Mouse (Mus musculus) embryonic fibroblast, embryonic 13.5 days (primary cell): ENCODE data around the gene Zkscan4.

Source experiments
- CTCF ChIP-seq: IDR thresholded peaks from 2 replicates; pipeline ENCODE4 v1.5.1; 2011; ENCODE audit warnings: mild to moderate bottlenecking, control low read depth, low read length, moderate library complexity, borderline replicate concordance; ENCODE audit not compliant: insufficient read depth
- POLR2A ChIP-seq: IDR thresholded peaks from 2 replicates; pipeline ENCODE4 v1.6.1; 2011; ENCODE audit warnings: low read depth, mild to moderate bottlenecking, control low read depth, low read length, moderate library complexity

DNA sequence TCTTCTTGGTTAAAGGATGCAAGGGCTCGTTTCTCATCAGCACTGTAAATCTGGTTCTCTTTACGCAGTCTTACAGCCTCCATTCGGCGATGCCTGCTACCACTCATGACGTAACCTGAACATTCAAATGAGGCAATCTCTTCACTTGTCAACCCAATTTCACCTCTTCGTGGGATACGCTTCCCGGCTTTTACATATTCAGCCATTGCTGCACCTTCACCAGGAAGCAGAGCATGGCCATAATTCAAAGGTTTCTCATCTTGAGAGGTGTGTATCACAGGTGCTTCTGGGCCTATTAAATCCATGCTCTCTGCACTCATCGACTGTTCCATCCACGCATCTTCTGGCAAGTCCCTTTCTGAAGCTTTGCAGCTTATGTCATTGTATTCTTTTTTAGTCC, 11.4 kb upstream of the Zkscan4 start:
- TF ChIP-seq CTCF (no peak), POLR2A (no peak)
